Mouse (Mus musculus) heart, embryonic 14.5 days (tissue): Measurements from ENCODE around the gene Stkld1. TPM values are rescaled to one million over a fixed set of nuclear protein-coding genes. Genes with fewer than 3 reads are reported as not detected.

Experiments
- ATAC-seq: fragments of 200-750 bp; cut with Nextera tagmentation; 2 replicates; pipeline ENCODE4 v1.8.0; 2017; ENCODE audit warnings: low read depth, moderate TSS enrichment; ENCODE audit not compliant: insufficient number of reproducible peaks, insufficient read depth, low FRiP score
- H3K27ac ChIP-seq, 2 experiments: fragments of 200-500 bp in 1 of 2; fragments of 300-500 bp in 1 of 2; sonication (generic) in 1 of 2; replicated peaks in 1 of 2; 2 replicates each; pipeline ENCODE4 v1.5.1; 2012 to 2014; ENCODE audit warnings: low read depth in 2 of 2, low read length in 2 of 2, control low read depth in 1 of 2, mild to moderate bottlenecking in 1 of 2, mixed read lengths in 1 of 2; ENCODE audit not compliant: control insufficient read depth in 1 of 2, insufficient read depth in 1 of 2
- H3K27me3 ChIP-seq: fragments of 300-500 bp; sonication (generic); 2 replicates; pipeline ENCODE4 v1.6.1; 2014; ENCODE audit warnings: mild to moderate bottlenecking, low read length, control low read depth; ENCODE audit not compliant: control insufficient read depth, insufficient read depth
- H3K36me3 ChIP-seq: fragments of 300-500 bp; sonication (generic); 2 replicates; pipeline ENCODE4 v1.6.1; 2014; ENCODE audit warnings: mild to moderate bottlenecking, control low read depth, low read length, mixed read lengths; ENCODE audit not compliant: control insufficient read depth, insufficient read depth
- H3K4me1 ChIP-seq, 2 experiments: fragments of 200-500 bp in 1 of 2; fragments of 300-500 bp in 1 of 2; sonication (generic) in 1 of 2; 2 replicates each; pipeline ENCODE4 v1.6.1; 2012 to 2014; ENCODE audit warnings: low read length in 2 of 2, control low read depth in 1 of 2, mixed read lengths in 1 of 2; ENCODE audit not compliant: control insufficient read depth in 2 of 2, insufficient read depth in 2 of 2
- H3K4me2 ChIP-seq: fragments of 300-500 bp; sonication (generic); 2 replicates; pipeline ENCODE4 v1.6.1; 2014; ENCODE audit warnings: mild to moderate bottlenecking, low read length
- H3K4me3 ChIP-seq, 2 experiments: fragments of 200-500 bp in 1 of 2; fragments of 300-500 bp in 1 of 2; sonication (generic) in 1 of 2; 2 replicates each; pipeline ENCODE4 v1.5.1; 2012 to 2014; ENCODE audit warnings: low read length in 2 of 2, mild to moderate bottlenecking in 2 of 2, control low read depth in 1 of 2, low read depth in 1 of 2, moderate library complexity in 1 of 2; ENCODE audit not compliant: control insufficient read depth in 1 of 2, insufficient read depth in 1 of 2
- H3K9ac ChIP-seq: fragments of 300-500 bp; sonication (generic); 2 replicates; pipeline ENCODE4 v1.6.1; 2014; ENCODE audit warnings: mild to moderate bottlenecking, low read length
- H3K9me3 ChIP-seq: fragments of 300-500 bp; sonication (generic); 2 replicates; pipeline ENCODE4 v1.6.1; 2016; ENCODE audit warnings: low read length, control low read depth; ENCODE audit not compliant: control insufficient read depth
- WGBS: fragments of 180-500 bp; shearing (Covaris S2); extraction: QIAGEN DNeasy Blood & Tissue Kit; methylation state at CpG from one replicate; pipeline ENCODE4 v1.1.7; 2014; 5-methylcytosine and 5-hydroxymethylcytosine counted together
- polyA plus RNA-seq: library from polyadenylated mRNA; unstranded; fragments of >200 nt; fragmentation: Nextera tagmentation; extraction: Ambion mirVana; gene quantifications from 2 replicates; pipeline ENCODE4 v1.2.1, GENCODE M21; 2014

Gene Stkld1
- polyA plus RNA-seq, 1 experiment from 2014 or later, result not detected

- WGBS, result under 1% methylated on average over 37 of the region's 37 CpGs
- ATAC-seq, result peak; percentile 27
- H3K4me1 ChIP-seq, result peaks cover 16 to 35% of the 10 kb centered on the region in 2 experiments
- H3K36me3 ChIP-seq, result peaks cover 62% of the 10 kb centered on the region
- peak overlapping the region; percentile 98 for H3K4me2 ChIP-seq
- no peaks in the 10 kb centered on the region for H3K27me3 ChIP-seq
- H3K9me3 ChIP-seq, result no peaks in the 10 kb centered on the region
- peak overlapping the region; percentile 72 to 99 for H3K4me3 ChIP-seq
- H3K9ac ChIP-seq, result peak overlapping the region; percentile 99
- H3K27ac ChIP-seq, result peak overlapping the region; percentile 84 to 85
These were observed 22.7 kb upstream of the Stkld1 start for GRCm38 (mm10) chr2:26910994-26911765.

GRCm38 (mm10) chr2:26912253-26912770 lies 21.5 kb upstream of the Stkld1 start:
- Histone ChIP-seq H3K36me3 (peaks cover 51% of the 10 kb centered on the region), H3K4me3 (peak overlapping the region; percentile 72 to 99; a peak in 3 of 4 replicates), H3K4me2 (peak overlapping the region; percentile 98), H3K4me1 (peaks cover 22 to 41% of the 10 kb centered on the region in 2 experiments), H3K9me3 (no peaks in the 10 kb centered on the region), H3K27me3 (no peaks in the 10 kb centered on the region), H3K9ac (peak overlapping the region; percentile 99), H3K27ac (no peak overlapping the region)
- no peak for ATAC-seq
- WGBS, result 66% methylated on average over 5 of the region's 5 CpGs

GRCm38 (mm10) chr2:26913416-26914147 lies 20.3 kb upstream of the Stkld1 start:
- H3K4me1 ChIP-seq, result peaks cover 24 to 48% of the 10 kb centered on the region in 2 experiments
- H3K4me3 ChIP-seq, result no peak overlapping the region
- no peak overlapping the region for H3K27ac ChIP-seq

GRCm38 (mm10) chr2:26914148-26914941 lies 19.5 kb upstream of the Stkld1 start:
- Histone ChIP-seq H3K4me3 (no peak overlapping the region), H3K9ac (no peak overlapping the region), H3K27ac (no peak overlapping the region), H3K4me2 (no peak overlapping the region), H3K27me3 (no peaks in the 10 kb centered on the region), H3K9me3 (no peaks in the 10 kb centered on the region), H3K36me3 (peaks cover 56% of the 10 kb centered on the region), H3K4me1 (peaks cover 24 to 40% of the 10 kb centered on the region in 2 experiments)
- 68% methylated on average over 8 of the region's 8 CpGs for WGBS
- no peak for ATAC-seq

More at GRCm38 (mm10) chr2:26913416-26914147, 20.3 kb upstream of the Stkld1 start:
- no peaks in the 10 kb centered on the region for H3K9me3 ChIP-seq
- 75% methylated on average over 17 of the region's 17 CpGs for WGBS
- no peak overlapping the region for H3K9ac ChIP-seq
- no peaks in the 10 kb centered on the region for H3K27me3 ChIP-seq
- H3K4me2 ChIP-seq, result no peak overlapping the region
- no peak for ATAC-seq
- H3K36me3 ChIP-seq, result peaks cover 48% of the 10 kb centered on the region

- H3K4me1 ChIP-seq, result peaks cover 24 to 34% of the 10 kb centered on the region in 2 experiments
- ATAC-seq, result peak; percentile 38
- H3K27me3 ChIP-seq, result no peaks in the 10 kb centered on the region
- peaks cover 73% of the 10 kb centered on the region for H3K36me3 ChIP-seq
- 3% methylated on average over 46 of the region's 47 CpGs for WGBS
- H3K9ac ChIP-seq, result peak within 1 kb of the TSS; percentile 87
- peak within 1 kb of the TSS; percentile 74 to 77 for H3K4me3 ChIP-seq
- no peaks in the 10 kb centered on the region for H3K9me3 ChIP-seq
- H3K4me2 ChIP-seq, result peak within 1 kb of the TSS; percentile 98
- H3K27ac ChIP-seq, result peak within 1 kb of the TSS; percentile 62 to 66
These were observed 17.7 kb upstream of the Stkld1 start, which contains the start of the genes Surf2 and Surf1 for GRCm38 (mm10) chr2:26915927-26916728. Surf2 (plus strand) TSS chr2:26916367. Surf1 (minus strand) TSS chr2:26916530.

GRCm38 (mm10) chr2:26916738-26917137 lies 17.1 kb upstream of the Stkld1 start:
- Histone ChIP-seq H3K9me3 (no peaks in the 10 kb centered on the region), H3K4me1 (peaks cover 22 to 32% of the 10 kb centered on the region in 2 experiments), H3K9ac (peak overlapping the region; percentile 87), H3K4me2 (peak overlapping the region; percentile 98), H3K27me3 (no peaks in the 10 kb centered on the region), H3K4me3 (peak overlapping the region; percentile 74 to 77), H3K36me3 (peaks cover 73% of the 10 kb centered on the region), H3K27ac (peak overlapping the region; percentile 62 to 66)
- WGBS, result 2% methylated on average over 13 of the region's 13 CpGs
- ATAC-seq, result no peak
